Mouse (Mus musculus) megakaryocyte-erythroid progenitor cell, adult 5-6 weeks (primary cell): ENCODE measurements around the gene Tmem203. TPM values are rescaled to one million over a fixed set of nuclear protein-coding genes. Genes with fewer than 3 reads are reported as not detected.
A peak's percentile ranks its signal among the peaks of the same experiment; 100 is the strongest.
"Not testable (repeated sequence)": the region's sequence is repeated elsewhere in the genome, so short reads cannot be mapped to it uniquely, and the experiment has no call there.

ENCODE experiments used
- ATAC-seq: replicated peaks from 2 replicates; pipeline ENCODE4 v1.8.0; 2016; ENCODE audit warnings: mild to moderate bottlenecking, inconsistent platforms; ENCODE audit not compliant: severe bottlenecking, poor library complexity, low FRiP score, low TSS enrichment
- total RNA-seq, 2 experiments: library from RNA; stranded (forward) in 1 of 2; stranded (reverse) in 1 of 2; fragments of 200-1000, 215-1000 nt in 1 of 2; fragments of >200 nt in 1 of 2; fragmentation: Nextera tagmentation in 1 of 2; gene quantifications; 2 replicates each; pipeline ENCODE4 v1.2.3; 2014 to 2017

Tmem203 gene
- total RNA-seq, 2 experiments from 2014 or later = 9.1 to 14.3 TPM

DNA sequence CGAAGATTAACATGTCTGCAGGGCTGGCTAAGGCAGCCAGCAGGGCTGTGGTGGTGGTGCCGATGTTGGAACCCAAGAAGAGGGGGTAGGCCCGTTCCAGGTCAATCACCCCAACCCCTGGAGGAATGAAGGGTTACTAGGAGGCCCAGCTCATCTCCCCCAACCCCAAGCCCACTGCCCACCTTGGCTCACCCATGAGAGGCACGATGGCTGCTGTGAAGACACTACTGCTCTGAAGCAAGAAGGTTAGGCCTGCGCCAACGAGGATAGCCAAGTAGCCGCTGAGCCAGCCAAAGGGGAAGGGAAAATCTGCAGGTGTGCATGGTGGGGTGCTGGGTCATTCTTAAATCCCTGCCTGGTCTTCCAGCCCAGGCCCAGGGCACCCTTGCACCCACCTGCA, 24.7 kb upstream of the Tmem203 start:
- ATAC-seq = no peak

DNA sequence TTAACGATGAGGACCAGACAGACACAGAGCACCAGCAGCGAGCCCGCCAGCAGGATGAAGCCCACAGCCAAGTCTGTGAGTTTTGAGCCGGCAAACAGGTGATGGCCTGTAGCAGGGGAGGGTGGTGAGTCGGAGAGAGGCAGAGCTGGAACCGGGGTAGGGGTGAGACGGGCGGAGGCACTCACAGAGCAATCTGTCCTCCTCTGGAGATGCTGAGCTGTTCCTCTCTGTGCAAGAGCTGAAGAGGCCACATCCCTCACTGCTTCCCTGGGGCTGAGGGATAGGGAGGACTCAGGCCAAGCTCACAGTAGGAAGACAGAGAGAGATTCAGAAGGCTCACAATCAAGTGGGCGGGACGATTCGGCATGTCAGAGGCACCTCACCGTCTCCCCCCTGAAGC, 24.2 kb upstream of the Tmem203 start:
- ATAC-seq = no peak

DNA sequence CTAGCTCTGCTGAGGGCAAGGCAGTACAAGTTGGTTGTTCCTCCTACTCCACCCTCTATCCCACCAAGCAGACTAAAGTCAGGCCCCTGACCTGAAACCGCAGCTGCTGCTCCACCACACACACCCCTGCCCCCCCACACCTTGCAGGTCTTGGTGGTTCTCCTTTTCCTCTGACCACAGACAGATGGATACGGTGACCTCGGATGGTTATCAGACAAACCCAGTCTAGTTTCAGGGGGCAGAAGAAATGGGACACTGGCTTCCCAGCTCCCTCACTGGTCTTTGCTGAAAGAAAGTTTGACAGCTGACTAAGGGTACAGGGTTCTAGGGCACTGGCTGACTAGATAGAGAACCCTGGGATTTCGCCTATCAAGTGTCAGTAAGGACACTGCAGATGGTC, 21.8 kb upstream of the Tmem203 start:
- no peak for ATAC-seq

DNA sequence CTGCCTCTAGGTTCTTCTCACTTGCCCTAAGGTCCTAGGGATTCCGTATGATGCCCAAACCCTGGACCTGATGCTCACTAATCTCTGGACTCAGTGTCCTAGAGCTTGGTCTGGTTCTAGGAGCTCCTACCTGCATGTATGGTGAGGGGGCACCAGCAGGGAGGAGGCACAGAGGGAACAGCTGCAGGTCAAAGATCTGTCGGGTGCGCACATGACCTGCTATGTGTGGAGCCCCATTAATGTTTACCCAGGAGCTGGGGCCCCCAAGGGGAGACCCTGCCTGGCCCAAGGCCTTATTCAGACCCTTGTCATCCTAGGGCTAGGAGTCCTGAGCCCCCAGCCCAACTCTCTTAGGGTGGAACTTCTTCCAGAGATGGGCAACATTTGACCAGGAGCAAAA, 21.2 kb upstream of the Tmem203 start, which contains the start of gene Slc34a3:
Gene Slc34a3 (minus strand): TSS at position 315 of the 400 bp plus-strand sequence.
- no peak for ATAC-seq

- no peak for ATAC-seq
These were observed 20.6 kb upstream of the Tmem203 start for GRCm38 (mm10) chr2:25234551-25235220.

DNA sequence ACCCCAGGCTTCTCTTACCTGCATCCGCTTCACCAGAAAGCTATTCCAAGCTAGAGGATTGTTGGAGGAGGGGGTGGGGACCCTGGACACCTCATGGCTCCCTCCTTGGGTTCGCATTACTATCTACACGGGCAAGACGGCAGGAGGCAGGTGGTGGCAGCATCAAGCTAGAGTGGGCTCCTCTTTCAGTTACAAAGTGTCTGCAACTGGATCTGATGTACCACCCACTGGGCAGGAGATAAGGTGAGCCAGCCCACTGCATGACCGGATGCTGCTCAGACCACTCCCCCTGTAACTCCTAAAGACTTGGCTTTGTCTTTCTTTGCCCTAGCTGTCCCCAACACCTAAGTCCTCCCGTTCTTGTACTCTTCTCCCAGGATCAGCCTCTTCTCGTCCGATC, 18.6 kb upstream of the Tmem203 start, which contains the start of gene Rnf224:
Gene Rnf224 (minus strand): TSS at position 174 of the 400 bp plus-strand sequence.
- ATAC-seq = no peak

- no peak for ATAC-seq
These were observed 17.7 kb upstream of the Tmem203 start for GRCm38 (mm10) chr2:25237522-25237921.

DNA sequence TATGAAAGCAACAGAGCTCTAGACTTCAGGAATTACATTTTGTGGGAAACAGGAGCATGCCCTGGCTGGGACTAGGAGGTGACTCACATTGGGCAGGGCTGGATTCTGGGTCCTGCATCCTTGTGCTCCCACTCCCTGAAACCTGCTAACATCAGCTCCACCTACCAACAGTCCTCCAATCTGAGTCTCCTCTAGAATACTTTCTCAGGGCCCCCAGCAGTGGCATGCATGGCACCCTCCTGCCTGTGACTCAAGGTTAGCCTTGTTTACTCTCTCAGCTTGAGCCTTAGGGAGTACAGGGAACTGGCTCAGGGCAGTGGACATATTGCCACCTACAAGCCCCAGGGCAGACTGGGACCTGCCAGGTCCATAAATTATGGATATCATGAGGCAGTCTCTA, 17.1 kb upstream of the Tmem203 start:
- ATAC-seq = no peak

DNA sequence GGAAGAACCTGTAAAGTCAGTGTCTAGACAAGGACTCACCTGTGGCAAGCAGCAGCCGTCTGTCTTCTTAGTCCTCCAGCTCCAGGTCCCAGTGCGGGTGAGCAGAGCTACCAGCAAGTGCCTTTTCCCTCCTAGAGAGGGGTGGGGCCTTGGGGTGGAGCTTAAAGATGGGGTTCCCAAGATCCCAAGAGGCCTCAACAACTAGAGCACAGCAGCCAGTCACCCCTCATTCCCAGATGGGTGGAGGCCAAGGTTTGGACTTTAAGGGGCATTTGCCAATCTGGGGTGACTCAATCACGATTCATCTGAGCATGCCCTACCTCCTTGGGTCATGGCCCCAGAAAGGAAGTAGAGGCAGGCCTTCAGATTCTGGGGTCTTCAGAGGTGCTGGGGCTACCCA, 15.5 kb upstream of the Tmem203 start:
- ATAC-seq = no peak

DNA sequence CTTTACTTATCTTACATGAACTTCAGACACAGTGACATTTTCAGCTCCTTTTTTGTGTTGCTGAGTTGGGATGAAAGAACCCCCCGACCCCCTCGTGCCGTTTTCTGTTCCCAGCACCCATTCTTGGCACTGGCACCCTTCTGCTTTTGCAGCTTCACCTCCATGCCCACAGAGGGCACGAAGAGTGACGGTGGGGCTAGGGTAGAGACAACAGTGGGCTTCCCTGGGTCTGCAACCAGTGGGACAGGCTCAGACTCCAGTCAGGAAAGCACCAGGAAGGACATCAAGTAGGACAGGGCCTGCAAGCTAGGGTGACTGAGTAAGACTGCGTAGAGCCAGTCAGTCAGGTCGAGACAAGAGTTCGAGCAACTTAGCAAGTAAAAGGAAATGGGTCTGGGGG, 14.9 kb upstream of the Tmem203 start:
- ATAC-seq = no peak

- peak; percentile 74 for ATAC-seq
These were observed 14.4 kb upstream of the Tmem203 start for GRCm38 (mm10) chr2:25240723-25241437.

DNA sequence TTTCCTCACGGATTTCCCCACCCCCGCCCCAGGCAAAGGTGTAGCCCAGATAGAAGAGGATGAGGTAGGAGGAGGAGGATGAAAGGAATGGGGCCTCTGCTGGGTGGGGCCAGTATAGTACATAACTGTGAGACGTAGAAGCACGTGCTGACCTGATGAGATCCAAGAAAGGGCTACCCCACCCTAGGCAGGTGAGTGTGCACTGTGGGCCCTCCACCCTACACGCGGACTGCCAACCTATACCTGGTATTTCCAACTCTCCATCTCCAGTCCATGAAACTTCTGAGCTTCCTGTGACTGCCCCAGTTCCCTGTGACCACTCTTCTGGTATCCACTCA, 13.8 kb upstream of the Tmem203 start:
- ATAC-seq = no peak

DNA sequence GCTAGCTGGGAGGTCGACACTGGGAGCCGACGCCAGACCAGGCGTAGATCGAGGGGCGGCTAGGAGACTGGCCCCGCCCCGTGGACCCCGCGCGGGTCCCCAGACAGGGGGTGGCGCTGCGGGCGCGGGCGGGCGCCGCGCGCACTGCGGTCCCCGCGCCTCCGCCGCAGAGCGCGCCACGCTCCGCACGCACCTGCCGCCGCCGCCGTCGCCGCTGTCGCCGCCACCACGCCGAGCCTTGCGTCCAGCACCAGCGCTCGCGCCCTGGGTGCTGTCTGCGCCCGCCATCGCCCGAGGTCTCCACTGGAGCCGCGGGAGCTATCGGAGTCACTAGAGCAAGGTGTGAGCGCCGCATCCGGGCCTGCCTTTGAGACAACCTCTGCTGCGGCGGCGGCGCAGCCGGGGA, 13.1 kb upstream of the Tmem203 start, which contains the start of the genes Rnf208 and Cysrt1:
Gene Rnf208 (plus strand): TSS at position 155 of the 406 bp plus-strand sequence.
Gene Cysrt1 (minus strand): TSS at position 352 of the 406 bp plus-strand sequence.
- no peak for ATAC-seq

DNA sequence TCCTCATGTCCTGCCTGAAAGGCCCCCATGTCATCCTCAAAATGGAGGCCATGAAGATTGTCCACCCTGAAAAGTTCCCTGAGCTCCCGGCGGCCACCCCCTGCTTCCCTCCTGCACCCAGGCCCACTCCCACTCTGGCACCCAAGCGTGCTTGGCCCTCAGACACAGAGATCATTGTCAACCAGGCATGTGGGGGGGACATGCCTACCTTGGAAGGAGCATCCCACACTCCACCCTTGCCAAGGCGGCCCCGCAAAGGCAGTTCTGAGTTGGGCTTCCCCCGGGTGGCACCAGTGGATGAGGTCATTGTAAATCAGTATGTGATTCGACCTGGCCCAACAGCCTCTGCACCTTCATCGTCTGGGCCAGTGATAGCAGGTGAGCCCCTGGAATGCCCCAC, 11.9 kb upstream of the Tmem203 start:
- ATAC-seq = no peak

- no peak for ATAC-seq
These were observed 11.1 kb upstream of the Tmem203 start for GRCm38 (mm10) chr2:25244144-25244543.

DNA sequence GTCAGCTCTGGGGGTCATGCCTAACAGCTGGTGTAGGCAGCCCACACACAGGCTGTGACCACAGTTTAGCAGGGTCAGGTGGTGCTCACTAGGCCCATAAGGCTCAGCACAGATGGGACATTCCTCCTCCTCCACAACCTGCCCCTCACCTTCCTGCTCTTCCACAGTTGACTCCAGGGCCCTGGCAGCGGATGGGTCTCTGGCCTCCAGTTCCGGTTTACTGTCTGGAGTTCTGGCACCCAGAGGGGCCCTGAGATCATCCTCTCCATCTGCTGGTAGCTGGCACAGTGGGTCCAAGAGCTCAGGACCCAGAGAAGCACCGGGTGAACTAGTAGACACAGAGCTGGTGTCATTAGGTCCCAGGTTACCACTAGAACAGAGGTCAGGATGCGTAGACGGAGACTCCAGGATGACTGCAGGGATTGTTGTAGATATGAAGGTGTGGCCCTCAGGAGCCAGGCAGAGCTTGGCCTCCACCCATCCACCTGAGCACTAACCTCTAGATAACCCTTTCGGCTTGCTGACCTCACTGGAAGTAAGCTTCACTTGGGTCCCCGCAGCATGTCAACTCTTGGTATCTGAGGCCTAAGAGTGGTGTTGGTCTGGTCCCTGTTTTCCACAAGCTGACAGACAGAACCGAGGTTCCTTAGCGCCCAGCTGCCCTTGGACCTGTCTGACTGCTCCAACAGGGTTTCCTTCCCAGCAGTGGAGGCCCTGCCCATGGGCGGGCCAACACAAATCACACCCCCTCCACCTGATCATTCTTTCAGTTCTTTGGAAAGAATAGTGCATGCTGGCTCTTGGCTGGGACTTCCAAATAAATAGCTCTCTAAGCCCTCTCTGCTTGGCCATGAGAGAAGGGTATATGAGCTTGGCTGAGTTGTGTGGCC, 8.8 kb upstream of the Tmem203 start, which contains the start of gene AL732309.1:
Gene AL732309.1 (minus strand): TSS at position 681 of the 890 bp plus-strand sequence.
- ATAC-seq = no peak

DNA sequence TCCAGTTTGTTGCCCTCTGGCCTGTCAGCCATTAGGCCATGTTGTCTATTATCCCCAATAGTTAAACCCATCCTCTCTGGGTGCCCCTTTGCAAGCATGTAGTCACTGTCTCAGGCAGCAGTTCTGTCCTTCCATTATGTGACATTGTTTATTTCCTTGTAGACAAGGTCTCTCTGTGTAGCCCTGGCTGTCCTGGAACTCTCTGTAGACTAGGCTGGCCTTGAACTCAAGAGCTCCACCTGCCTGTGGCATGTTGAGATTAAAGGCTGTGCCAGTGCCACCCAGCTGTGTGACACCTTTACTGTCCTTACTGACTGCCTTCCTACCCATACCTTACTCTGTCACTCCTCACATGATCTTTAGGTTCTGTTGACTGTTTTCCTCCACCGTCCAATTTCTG, 2.9 kb upstream of the Tmem203 start:
- no peak for ATAC-seq

GRCm38 (mm10) chr2:25256443-25257109, 1.3 kb downstream of the Tmem203 start:
- ATAC-seq = peak; percentile 62

DNA sequence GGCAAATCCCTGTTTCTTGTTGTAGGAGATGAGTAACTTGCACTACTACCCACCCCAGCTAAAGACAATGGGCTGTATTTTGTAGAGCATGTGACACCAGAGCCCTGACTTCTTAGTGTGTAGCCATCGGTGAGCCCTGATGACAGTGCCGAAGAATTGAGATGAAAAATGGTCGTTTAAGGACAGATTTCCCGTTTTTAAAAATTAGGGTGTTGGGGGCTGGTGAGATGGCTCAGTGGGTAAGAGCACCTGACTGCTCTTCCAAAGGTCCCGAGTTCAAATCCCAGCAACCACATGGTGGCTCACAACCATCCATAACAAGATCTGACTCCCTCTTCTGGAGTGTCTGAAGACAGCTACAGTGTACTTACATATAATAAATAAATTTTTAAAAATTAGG, 2.0 kb downstream of the Tmem203 start:
- not testable (repeated sequence) for ATAC-seq
